In genomic region chr17:70850996-70851991, GRCm38 (mm10) we compare ENCODE assay signal across 8 mouse cellular contexts. TPM values are rescaled to one million over a fixed set of nuclear protein-coding genes. Genes with fewer than 3 reads are reported as not detected.
DNase-seq lines count a peak whose midpoint lies in the region; ATAC-seq and TF ChIP-seq lines count a peak whose summit lies in the region.

No protein-coding gene starts in this region.

- peaks cover 3% of the 10 kb centered on the region; the same call in 1 of the 2 replicates for H3K4me1 ChIP-seq in G1E (ENCODE audit: insufficient read depth, low read depth, low read length)
- peaks cover 57% of the 10 kb centered on the region for H3K4me1 ChIP-seq in forebrain, embryonic 12.5 days
- peaks cover 6% of the 10 kb centered on the region for H3K4me1 ChIP-seq in spleen, adult 2 months (ENCODE audit: control insufficient read depth, insufficient read depth, insufficient read length)

- WGBS in forebrain, embryonic 12.5 days: under 1% methylated on average over 48 of the region's 54 CpGs
- WGBS in spleen, adult 2 months: under 1% methylated on average over 54 of the region's 54 CpGs

- intact Hi-C loops in heart, postnatal 36 days (cut with DNase I): no loop called here

- ATAC-seq in G1E (ENCODE audit: extremely low read depth, insufficient number of reproducible peaks, low FRiP score, poor library complexity, severe bottlenecking): peak; percentile 23
- peak; percentile 63 for ATAC-seq in forebrain, embryonic 12.5 days (ENCODE audit: low FRiP score)

- peak overlapping the region; percentile 93 for H3K27ac ChIP-seq in forebrain, embryonic 12.5 days
- H3K27ac ChIP-seq in spleen, adult 2 months (ENCODE audit: insufficient read depth, low read length): peak overlapping the region; percentile 88

- no peak for TF ChIP-seq CTCF in G1E (IDR thresholded peaks at IDR 0.05; ENCODE audit: low read depth, low read length)
- no peak for TF ChIP-seq CTCF in spleen, adult 2 months (IDR thresholded peaks at IDR 0.05; ENCODE audit: extremely low read depth, insufficient read depth, insufficient read length, insufficient replicate concordance)

- H3K9ac ChIP-seq in forebrain, embryonic 12.5 days: peak overlapping the region; percentile 75

- DNase-seq in G1E (ENCODE audit: low spot score): peak; percentile 53
- peak; percentile 43 to 55 for DNase-seq in adrenal gland, postnatal 4 days (ENCODE audit: low spot score in 2 of 2)
- DNase-seq in heart, postnatal 36 days: peak; percentile 64 to 80
- DNase-seq in layer of hippocampus, postnatal 36 days: peak; percentile 25 to 27
- peak; percentile 88 for DNase-seq in mesoderm, embryonic 11.5 days (ENCODE audit: low read depth, low spot score)
- peak; percentile 68 to 87 for DNase-seq in spleen, adult 2 months (ENCODE audit: low read depth in 1 of 2, low spot score in 2 of 2)
- DNase-seq in frontal cortex, adult 2 months (ENCODE audit: extremely low spot score in 1 of 2, low spot score in 1 of 2): no peak

- peak overlapping the region; percentile 95 for H3K4me2 ChIP-seq in forebrain, embryonic 12.5 days

- peak; percentile 26; the same call in 1 of the 2 replicates for TF ChIP-seq POLR2A in spleen, adult 2 months (IDR thresholded peaks at IDR 0.05; ENCODE audit: low read depth, low read length)

- H3K4me3 ChIP-seq in G1E (ENCODE audit: low read depth, low read length): peak overlapping the region; percentile 75
- H3K4me3 ChIP-seq in forebrain, embryonic 12.5 days (replicated peaks): peak overlapping the region; percentile 65
- peak overlapping the region; percentile 82 for H3K4me3 ChIP-seq in spleen, adult 2 months (ENCODE audit: extremely low read depth, insufficient read depth, insufficient read length)

- peaks cover 24% of the 10 kb centered on the region for H3K9me3 ChIP-seq in G1E (replicated peaks)
- no peaks in the 10 kb centered on the region for H3K9me3 ChIP-seq in forebrain, embryonic 12.5 days

- H3K27me3 ChIP-seq in G1E (ENCODE audit: insufficient read depth, low read length): no peaks in the 10 kb centered on the region
- H3K27me3 ChIP-seq in forebrain, embryonic 12.5 days: peaks cover 17% of the 10 kb centered on the region
- no peaks in the 10 kb centered on the region for H3K27me3 ChIP-seq in spleen, adult 2 months (ENCODE audit: control insufficient read depth, insufficient read depth, low read length)

- H3K36me3 ChIP-seq in G1E (replicated peaks): peaks cover 2% of the 10 kb centered on the region
- no peaks in the 10 kb centered on the region; the same call in 1 of the 2 replicates for H3K36me3 ChIP-seq in forebrain, embryonic 12.5 days (replicated peaks)
- no peaks in the 10 kb centered on the region for H3K36me3 ChIP-seq in spleen, adult 2 months (ENCODE audit: control insufficient read depth, insufficient read depth, low read length)

RNA-seq across cellular contexts. Expression of gene Tgif1, which starts 2.1 kb away (rescaled TPM):
- total RNA-seq in G1E (2014; fragmentation: Nextera tagmentation) (31.4 and 47.6 TPM in 2 replicates), G1E (2017) (7.4 and 11.0 TPM in 2 replicates)
- polyA plus RNA-seq in G1E (2012): 5.1 and 5.4 TPM in 2 replicates
- 10 to 100 TPM; 79.0 to 81.1 TPM for total RNA-seq in adrenal gland, postnatal 4 days (2021)
- polyA plus RNA-seq in forebrain, embryonic 12.5 days (2016; fragmentation: Nextera tagmentation; extraction: Ambion mirVana): 47.4 and 52.6 TPM in 2 replicates
- 1 to 10 TPM; 5.3 to 7.2 TPM for total RNA-seq in heart, postnatal 36 days (2021)
- total RNA-seq in layer of hippocampus, postnatal 36 days (2021): 1 to 10 TPM; 1.9 to 2.0 TPM
- polyA plus RNA-seq in spleen, adult 2 months (2012; rRNA removed): 22.2 and 22.6 TPM in 2 replicates
- 2.9 and 3.8 TPM in 2 replicates for polyA plus RNA-seq in frontal cortex, adult 2 months (2012; rRNA removed)

Comparison
In these comparisons a context has a peak if more than half of its experiments do, and no peak if none do; other contexts are left out.
1. DNase-seq: peak in G1E (single experiment), adrenal gland, postnatal 4 days (2 of 2), heart, postnatal 36 days (2 of 2), layer of hippocampus, postnatal 36 days (2 of 2), mesoderm, embryonic 11.5 days (single experiment) and spleen, adult 2 months (2 of 2); none in frontal cortex, adult 2 months (0 of 2).
2. Peak in every context shown above with its lines, with median percentiles within 50 percentile points of each other: H3K4me3 ChIP-seq.